Mouse (Mus musculus) heart, embryonic 11.5 days (tissue): ENCODE data around the gene Trim31. TPM values are rescaled to one million over a fixed set of nuclear protein-coding genes. Genes with fewer than 3 reads are reported as not detected.
"Not testable (repeated sequence)": the region's sequence is repeated elsewhere in the genome, so short reads cannot be mapped to it uniquely, and the experiment has no call there.

Experiments used
- ATAC-seq: fragments of 200-750 bp; cut with Nextera tagmentation; replicated peaks from 2 replicates; pipeline ENCODE4 v1.8.0; 2017; ENCODE audit warnings: moderate library complexity; ENCODE audit not compliant: insufficient number of reproducible peaks, low FRiP score, low TSS enrichment
- H3K27ac ChIP-seq: fragments of 300-500 bp; sonication (generic); 2 replicates; pipeline ENCODE4 v1.5.1; 2014; ENCODE audit warnings: mild to moderate bottlenecking, low read depth, low read length
- H3K27me3 ChIP-seq: fragments of 300-500 bp; sonication (generic); 2 replicates; pipeline ENCODE4 v1.6.1; 2014; ENCODE audit warnings: mild to moderate bottlenecking, low read length, mixed read lengths; ENCODE audit not compliant: control insufficient read depth, insufficient read depth
- H3K36me3 ChIP-seq: fragments of 300-500 bp; sonication (generic); 2 replicates; pipeline ENCODE4 v1.6.1; 2014; ENCODE audit warnings: mild to moderate bottlenecking, low read length, moderate library complexity, mixed read lengths; ENCODE audit not compliant: control insufficient read depth, insufficient read depth
- H3K4me1 ChIP-seq: fragments of 300-500 bp; sonication (generic); 2 replicates; pipeline ENCODE4 v1.6.1; 2014; ENCODE audit warnings: low read length; ENCODE audit not compliant: control insufficient read depth, insufficient read depth
- H3K4me2 ChIP-seq: fragments of 300-500 bp; sonication (generic); 2 replicates; pipeline ENCODE4 v1.6.1; 2014; ENCODE audit warnings: mild to moderate bottlenecking, moderate library complexity
- H3K4me3 ChIP-seq: fragments of 300-500 bp; sonication (generic); 2 replicates; pipeline ENCODE4 v1.5.1; 2014; ENCODE audit warnings: low read depth, low read length
- H3K9ac ChIP-seq: fragments of 300-500 bp; sonication (generic); 2 replicates; pipeline ENCODE4 v1.6.1; 2014; ENCODE audit warnings: mild to moderate bottlenecking, low read depth, low read length, moderate library complexity
- H3K9me3 ChIP-seq: fragments of 300-500 bp; sonication (generic); replicated peaks from 2 replicates; pipeline ENCODE4 v1.6.1; 2016; ENCODE audit warnings: low read length; ENCODE audit not compliant: control insufficient read depth
- WGBS: fragments of 180-500 bp; shearing (Covaris S2); extraction: QIAGEN DNeasy Blood & Tissue Kit; methylation state at CpG from one replicate; pipeline ENCODE4 v1.1.7; 2014; ENCODE audit not compliant: insufficient replicate concordance; 5-methylcytosine and 5-hydroxymethylcytosine counted together
- polyA plus RNA-seq: library from polyadenylated mRNA; unstranded; fragments of >200 nt; fragmentation: Nextera tagmentation; extraction: Ambion mirVana; gene quantifications from 2 replicates; pipeline ENCODE4 v1.2.1, GENCODE M21; 2014

Trim31 gene
- polyA plus RNA-seq, 1 experiment from 2014 or later: not detected

DNA sequence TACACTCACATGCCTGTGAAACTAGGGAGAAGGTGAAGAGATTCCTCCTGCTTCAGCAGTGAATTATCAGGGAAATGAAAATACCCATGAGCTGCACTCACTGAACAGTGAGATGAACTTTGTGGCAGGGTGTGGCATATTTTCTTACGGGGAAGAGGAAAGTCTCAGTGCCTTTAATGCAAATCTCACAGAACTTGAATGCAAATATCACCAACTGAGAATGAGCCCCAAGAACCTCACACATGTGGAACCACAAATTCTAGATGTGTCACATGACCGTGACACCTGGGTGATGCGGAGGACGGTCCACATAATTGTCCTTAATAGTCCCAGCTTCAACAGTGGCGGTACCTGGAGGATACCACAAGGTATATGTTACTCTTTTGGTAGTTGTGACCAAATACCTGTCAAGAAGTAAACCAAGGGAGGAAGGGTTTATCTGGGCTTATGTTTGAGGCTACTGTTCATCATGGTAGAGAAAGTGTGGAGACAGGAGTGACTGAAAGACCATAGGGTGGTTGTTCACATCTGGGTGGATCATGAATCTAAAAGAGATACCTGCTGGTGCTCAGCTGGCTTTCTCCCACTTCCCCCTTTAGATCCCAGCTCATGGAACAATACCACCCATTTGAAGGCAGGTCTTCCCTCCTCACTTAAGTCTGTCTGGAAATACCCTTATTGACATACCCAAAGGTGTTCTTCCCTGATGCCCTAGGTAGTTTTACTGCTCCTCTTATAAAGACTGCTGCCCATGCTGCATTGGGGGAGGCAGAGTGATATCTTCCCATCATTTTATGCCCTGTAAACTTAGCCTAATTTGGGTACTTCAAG is 7.6 kb upstream of the Trim31 start, which contains the start of gene Trim40:
Trim40 (minus strand) TSS at position 51 of the 831 bp plus-strand sequence.
- Histone ChIP-seq H3K4me2 (no peak within 1 kb of the TSS), H3K36me3 (no peaks in the 10 kb centered on the region), H3K4me1 (no peaks in the 10 kb centered on the region), H3K4me3 (no peak within 1 kb of the TSS), H3K27ac (no peak within 1 kb of the TSS), H3K9me3 (no peaks in the 10 kb centered on the region), H3K9ac (no peak within 1 kb of the TSS), H3K27me3 (peaks cover 7% of the 10 kb centered on the region; the same call in 1 of the 2 replicates)
- ATAC-seq: no peak
- WGBS: 84% methylated on average over 5 of the region's 5 CpGs

DNA sequence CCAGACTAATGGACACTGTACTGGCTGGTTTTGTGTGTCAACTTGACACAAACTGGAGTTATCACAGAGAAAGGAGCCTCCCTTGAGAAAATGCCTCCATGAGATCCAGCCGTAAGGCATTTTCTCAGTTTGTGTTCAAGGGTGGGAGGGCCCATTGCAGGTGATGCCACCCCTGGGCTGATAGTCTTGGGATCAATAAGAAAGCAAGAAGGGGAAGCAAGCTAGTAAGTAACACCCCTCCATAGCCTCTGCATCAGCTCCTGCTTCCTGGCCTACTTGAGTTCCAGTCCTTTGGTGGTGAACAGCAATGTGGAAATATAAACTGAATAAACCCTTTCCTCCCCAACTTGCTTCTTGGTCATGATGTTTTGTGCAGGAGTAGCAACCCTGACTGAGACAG is 6.4 kb upstream of the Trim31 start:
- ATAC-seq, H3K9me3 ChIP-seq, H3K4me2 ChIP-seq, H3K27me3 ChIP-seq, H3K9ac ChIP-seq, H3K27ac ChIP-seq, H3K4me3 ChIP-seq, H3K4me1 ChIP-seq, H3K36me3 ChIP-seq: not testable (repeated sequence)
- 76% methylated on average over 1 of the region's 1 CpGs for WGBS

DNA sequence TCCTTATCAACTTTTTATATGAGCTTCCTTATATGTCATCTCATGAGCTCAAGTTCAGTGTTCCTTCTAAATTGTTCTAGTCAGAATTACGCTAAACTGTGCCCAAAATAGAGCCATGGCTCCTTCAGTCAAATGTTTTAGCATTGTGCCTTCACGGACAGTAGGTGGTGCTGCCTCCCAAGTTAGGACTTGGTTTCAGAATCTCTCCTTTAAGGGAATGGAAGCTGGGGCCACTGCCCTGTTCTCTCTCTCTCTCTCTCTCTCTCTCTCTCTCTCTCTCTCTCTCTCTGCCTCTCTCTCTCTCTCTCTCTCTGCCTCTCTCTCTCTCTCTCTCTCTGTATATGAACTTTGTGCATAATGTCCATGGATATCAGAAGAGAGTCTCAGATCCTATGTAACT is 5.6 kb upstream of the Trim31 start:
- Histone ChIP-seq H3K27ac (no peak overlapping the region), H3K4me2 (no peak overlapping the region), H3K9ac (no peak overlapping the region), H3K4me3 (no peak overlapping the region), H3K9me3 (no peaks in the 10 kb centered on the region), H3K4me1 (no peaks in the 10 kb centered on the region), H3K36me3 (no peaks in the 10 kb centered on the region), H3K27me3 (peaks cover 7% of the 10 kb centered on the region; the same call in 1 of the 2 replicates)
- WGBS: 24% methylated on average over 2 of the region's 2 CpGs
- no peak for ATAC-seq

DNA sequence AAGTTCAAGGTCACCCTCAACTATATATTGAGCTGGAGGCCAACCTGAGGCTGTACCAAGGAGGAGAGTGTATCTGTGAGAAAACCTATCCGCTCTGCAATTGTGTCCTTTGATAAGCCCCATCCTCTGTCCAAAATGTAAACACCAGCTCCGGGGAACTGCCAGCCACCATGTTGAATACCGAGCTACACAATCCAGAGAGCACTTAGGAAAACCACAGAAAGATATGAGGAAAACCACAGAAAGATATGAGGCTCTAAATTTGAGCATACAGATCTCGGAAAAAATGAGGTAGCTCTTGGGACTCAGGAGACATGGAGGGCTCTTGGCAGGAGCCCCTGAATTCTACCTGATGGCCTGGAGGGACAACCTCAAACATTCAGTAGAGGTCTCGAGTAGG is 4.5 kb upstream of the Trim31 start:
- H3K9ac ChIP-seq: no peak overlapping the region
- H3K27me3 ChIP-seq: peaks cover 7% of the 10 kb centered on the region; the same call in 1 of the 2 replicates
- H3K9me3 ChIP-seq: no peaks in the 10 kb centered on the region
- no peak overlapping the region for H3K4me2 ChIP-seq
- WGBS: 45% methylated on average over 5 of the region's 5 CpGs
- ATAC-seq: no peak
- H3K27ac ChIP-seq: no peak overlapping the region
- H3K36me3 ChIP-seq: no peaks in the 10 kb centered on the region
- H3K4me1 ChIP-seq: no peaks in the 10 kb centered on the region
- no peak overlapping the region for H3K4me3 ChIP-seq

DNA sequence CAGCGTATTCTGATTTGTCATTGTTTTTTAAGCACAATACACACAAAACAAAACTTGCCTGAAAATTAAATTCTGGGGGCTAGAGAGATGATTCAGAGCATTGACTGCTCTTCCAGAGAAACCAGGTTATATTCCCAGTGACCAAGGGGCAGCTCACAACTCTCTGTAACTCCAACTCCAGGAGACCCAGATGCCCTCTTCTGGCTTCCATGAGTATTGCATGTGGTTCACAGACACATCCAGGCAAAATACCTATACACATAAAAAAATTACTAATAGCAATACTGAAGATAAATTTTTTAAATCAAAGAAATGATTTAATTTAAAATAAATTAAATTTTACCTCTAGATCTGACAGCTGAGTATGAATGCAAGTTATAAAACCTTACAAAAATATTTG is 1.3 kb upstream of the Trim31 start:
- Histone ChIP-seq H3K27ac (no peak overlapping the region), H3K4me2 (no peak overlapping the region), H3K9me3 (no peaks in the 10 kb centered on the region), H3K27me3 (no peaks in the 10 kb centered on the region), H3K36me3 (no peaks in the 10 kb centered on the region), H3K9ac (no peak overlapping the region), H3K4me3 (no peak overlapping the region), H3K4me1 (no peaks in the 10 kb centered on the region)
- WGBS: 93% methylated on average over 1 of the region's 1 CpGs
- ATAC-seq: no peak

DNA sequence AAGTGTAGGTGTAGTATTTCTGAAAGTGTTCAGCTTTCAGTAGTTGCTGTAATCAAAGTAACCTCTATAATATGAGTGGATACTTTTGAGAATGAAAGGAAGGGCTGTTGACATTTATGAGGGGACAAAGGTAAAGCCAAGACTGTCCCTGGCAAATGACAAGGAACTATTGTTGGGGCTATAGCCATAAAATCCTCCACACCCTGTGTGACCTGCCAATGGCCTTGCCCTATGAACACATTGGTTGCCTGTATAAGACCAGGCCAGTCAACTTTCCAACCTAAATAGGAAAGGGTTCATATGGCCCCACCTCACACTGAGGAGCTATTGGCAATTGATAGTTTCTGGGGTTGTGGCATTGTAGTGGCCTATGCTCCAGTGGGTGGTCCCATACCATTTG is 853 bp upstream of the Trim31 start:
- Histone ChIP-seq H3K27ac (no peak overlapping the region), H3K36me3 (no peaks in the 10 kb centered on the region), H3K9me3 (no peaks in the 10 kb centered on the region), H3K4me3 (no peak overlapping the region), H3K9ac (no peak overlapping the region), H3K4me2 (no peak overlapping the region), H3K27me3 (no peaks in the 10 kb centered on the region), H3K4me1 (no peaks in the 10 kb centered on the region)
- ATAC-seq: no peak

DNA sequence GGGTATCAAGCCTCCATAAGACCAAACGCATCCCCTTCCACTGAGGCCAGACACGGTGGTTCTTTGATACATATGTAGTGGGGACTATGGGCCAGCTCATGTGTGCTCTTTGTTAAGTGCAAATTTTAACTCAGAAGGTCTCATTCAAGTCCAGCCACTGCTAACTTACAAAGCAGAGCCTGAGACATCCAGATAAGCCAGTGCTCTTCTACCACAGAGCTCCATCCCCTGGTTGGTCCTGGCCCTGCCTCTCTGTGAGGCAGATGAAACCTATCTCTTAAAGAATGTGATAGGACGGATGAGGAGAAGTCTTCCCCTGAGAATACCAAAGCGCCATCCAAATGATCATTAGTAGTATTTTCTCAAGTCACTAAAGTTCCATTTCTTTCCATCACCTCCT is 1.5 kb downstream of the Trim31 start:
- Histone ChIP-seq H3K9ac (no peak overlapping the region), H3K4me2 (no peak overlapping the region), H3K36me3 (no peaks in the 10 kb centered on the region), H3K4me1 (no peaks in the 10 kb centered on the region), H3K27ac (no peak overlapping the region), H3K9me3 (no peaks in the 10 kb centered on the region), H3K27me3 (no peaks in the 10 kb centered on the region), H3K4me3 (no peak overlapping the region)
- WGBS: 75% methylated on average over 4 of the region's 4 CpGs
- no peak for ATAC-seq

DNA sequence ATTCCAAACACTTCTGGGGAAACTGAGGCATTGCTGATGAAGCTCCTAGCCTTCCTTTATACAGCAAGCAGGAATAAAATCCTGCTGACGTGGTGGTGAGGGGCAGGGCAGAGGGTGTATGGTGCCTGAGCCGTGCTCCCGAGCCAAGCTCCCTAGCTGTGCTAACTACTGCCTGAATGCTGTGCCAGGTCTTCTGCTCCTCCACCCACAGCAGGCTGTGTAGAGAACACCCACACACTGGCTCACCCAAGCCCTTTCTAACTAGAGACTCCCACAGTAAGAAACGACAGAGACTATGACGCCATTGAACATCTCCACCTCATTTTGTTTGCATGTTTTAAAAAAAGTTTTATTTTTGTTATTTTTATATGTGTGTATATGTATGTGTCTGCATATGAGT is 2.1 kb downstream of the Trim31 start:
- H3K9ac ChIP-seq: no peak overlapping the region
- WGBS: 74% methylated on average over 5 of the region's 5 CpGs
- no peaks in the 10 kb centered on the region for H3K36me3 ChIP-seq
- H3K27me3 ChIP-seq: no peaks in the 10 kb centered on the region
- ATAC-seq: no peak
- no peaks in the 10 kb centered on the region for H3K4me1 ChIP-seq
- no peak overlapping the region for H3K27ac ChIP-seq
- H3K9me3 ChIP-seq: no peaks in the 10 kb centered on the region
- H3K4me2 ChIP-seq: no peak overlapping the region
- H3K4me3 ChIP-seq: no peak overlapping the region

DNA sequence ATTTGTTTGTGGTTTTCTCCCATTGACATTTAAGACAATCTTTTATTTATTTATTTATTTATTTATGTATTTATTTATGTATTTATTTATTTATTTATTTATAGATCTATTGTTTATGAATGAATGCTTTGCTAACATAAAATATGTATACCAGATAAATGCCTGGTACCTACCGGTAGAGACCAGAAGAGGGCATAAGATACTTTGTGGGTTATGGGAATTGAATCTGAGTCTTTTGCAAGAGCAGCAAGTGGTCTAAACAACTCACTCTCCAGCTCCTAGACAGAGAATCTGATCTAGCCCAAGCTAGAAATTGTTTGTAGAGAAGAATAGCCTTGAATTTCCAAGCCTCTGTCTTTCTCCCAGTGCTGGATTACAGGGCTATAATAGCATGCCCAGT is 2.8 kb downstream of the Trim31 start:
- no peaks in the 10 kb centered on the region for H3K36me3 ChIP-seq
- no peaks in the 10 kb centered on the region for H3K27me3 ChIP-seq
- H3K9me3 ChIP-seq: no peaks in the 10 kb centered on the region
- no peak for ATAC-seq
- H3K4me2 ChIP-seq: no peak overlapping the region
- WGBS: 29% methylated on average over 1 of the region's 1 CpGs
- H3K4me1 ChIP-seq: no peaks in the 10 kb centered on the region
- H3K9ac ChIP-seq: no peak overlapping the region
- H3K4me3 ChIP-seq: no peak overlapping the region
- H3K27ac ChIP-seq: no peak overlapping the region
